Mouse (Mus musculus) cerebellum, adult 2 months (tissue): ENCODE measurements around the gene Arap2. TPM values are rescaled to one million over a fixed set of nuclear protein-coding genes. Genes with fewer than 3 reads are reported as not detected.
"Not testable (repeated sequence)": the region's sequence is repeated elsewhere in the genome, so short reads cannot be mapped to it uniquely, and the experiment has no call there.

Source experiments
- DNase-seq, 2 experiments: peaks; one replicate each; pipeline ENCODE4 v3.0.0; 2021
- H3K27ac ChIP-seq: fragments of 200-500 bp; 2 replicates; pipeline ENCODE4 v1.5.1; 2012; ENCODE audit warnings: low read length, control low read depth, inconsistent platforms; ENCODE audit not compliant: insufficient read depth
- H3K27me3 ChIP-seq: fragments of 200-500 bp; 2 replicates; pipeline ENCODE4 v1.6.1; 2012; ENCODE audit warnings: inconsistent platforms, mild to moderate bottlenecking, low read length, moderate library complexity; ENCODE audit not compliant: control insufficient read depth, insufficient read depth
- H3K4me1 ChIP-seq: fragments of 200-500 bp; 2 replicates; pipeline ENCODE4 v1.6.1; 2011; ENCODE audit warnings: low read length; ENCODE audit not compliant: control insufficient read depth, insufficient read depth
- H3K4me3 ChIP-seq: fragments of 200-500 bp; replicated peaks from 2 replicates; pipeline ENCODE3; 2011; ENCODE audit warnings: mild to moderate bottlenecking, low read depth, low read length, control low read depth; ENCODE audit not compliant: insufficient read depth
- CTCF ChIP-seq: fragments of 200-500 bp; IDR thresholded peaks from 2 replicates; pipeline ENCODE4 v1.5.1; 2011; ENCODE audit warnings: low read depth, mild to moderate bottlenecking, control low read depth, low read length, moderate library complexity, borderline replicate concordance; ENCODE audit not compliant: insufficient read depth
- POLR2A ChIP-seq: fragments of 200-500 bp; IDR thresholded peaks from 2 replicates; pipeline ENCODE4 v1.6.1; 2011; ENCODE audit warnings: low read length, control low read depth, borderline replicate concordance; ENCODE audit not compliant: insufficient read depth
- WGBS: fragments of 180-500 bp; shearing (Covaris S2); methylation state at CpG from one replicate; pipeline ENCODE4 v1.1.7; 2018; 5-methylcytosine and 5-hydroxymethylcytosine counted together
- polyA plus RNA-seq: library from polyadenylated mRNA; depleted of rRNA; stranded (reverse); fragments of >200 nt; gene quantifications from 2 replicates; pipeline ENCODE4 v1.2.3, GENCODE M21; 2012

Arap2 gene
- polyA plus RNA-seq, 1 experiment: 29.1 TPM

DNA sequence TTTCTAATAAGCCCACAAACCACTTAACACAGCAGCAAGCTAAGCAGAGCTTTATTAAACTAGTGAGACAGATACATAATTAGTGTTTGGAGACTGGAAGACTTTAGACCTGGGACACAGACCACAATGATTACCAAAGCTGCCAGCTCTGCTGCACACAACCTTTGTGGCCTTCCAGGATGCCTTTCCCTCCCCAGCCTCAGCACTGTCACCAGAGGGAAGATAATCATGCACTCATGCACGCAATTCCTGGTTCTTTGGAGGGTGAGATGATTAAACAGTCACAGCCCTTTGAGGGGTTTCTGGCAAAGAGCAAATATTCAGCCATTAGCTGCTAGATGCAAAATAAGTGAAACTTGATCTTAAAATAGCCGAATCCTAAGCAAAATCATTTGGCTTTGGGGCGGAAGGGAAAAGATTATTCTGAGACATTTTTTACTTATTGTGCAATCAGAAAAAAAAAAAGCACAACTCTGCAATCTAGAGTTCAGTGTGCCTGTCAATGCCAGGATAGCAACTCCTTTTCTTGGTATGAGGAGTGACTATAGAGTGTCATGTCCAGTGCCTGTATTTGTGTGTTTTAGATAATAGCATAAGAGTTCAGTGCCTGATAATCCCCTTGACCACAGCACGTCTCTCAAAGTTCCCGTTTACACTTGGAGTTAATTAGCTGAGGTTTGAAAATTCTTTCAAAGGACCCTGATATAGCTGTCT, 5.0 kb downstream of the Arap2 start:
- TF ChIP-seq POLR2A: no peak
- TF ChIP-seq CTCF: no peak
- no peak overlapping the region for H3K27ac ChIP-seq
- DNase-seq: no peak
- H3K4me3 ChIP-seq: no peak overlapping the region
- 69% methylated on average over 5 of the region's 5 CpGs for WGBS
- no peaks in the 10 kb centered on the region for H3K4me1 ChIP-seq
- H3K27me3 ChIP-seq: no peaks in the 10 kb centered on the region

DNA sequence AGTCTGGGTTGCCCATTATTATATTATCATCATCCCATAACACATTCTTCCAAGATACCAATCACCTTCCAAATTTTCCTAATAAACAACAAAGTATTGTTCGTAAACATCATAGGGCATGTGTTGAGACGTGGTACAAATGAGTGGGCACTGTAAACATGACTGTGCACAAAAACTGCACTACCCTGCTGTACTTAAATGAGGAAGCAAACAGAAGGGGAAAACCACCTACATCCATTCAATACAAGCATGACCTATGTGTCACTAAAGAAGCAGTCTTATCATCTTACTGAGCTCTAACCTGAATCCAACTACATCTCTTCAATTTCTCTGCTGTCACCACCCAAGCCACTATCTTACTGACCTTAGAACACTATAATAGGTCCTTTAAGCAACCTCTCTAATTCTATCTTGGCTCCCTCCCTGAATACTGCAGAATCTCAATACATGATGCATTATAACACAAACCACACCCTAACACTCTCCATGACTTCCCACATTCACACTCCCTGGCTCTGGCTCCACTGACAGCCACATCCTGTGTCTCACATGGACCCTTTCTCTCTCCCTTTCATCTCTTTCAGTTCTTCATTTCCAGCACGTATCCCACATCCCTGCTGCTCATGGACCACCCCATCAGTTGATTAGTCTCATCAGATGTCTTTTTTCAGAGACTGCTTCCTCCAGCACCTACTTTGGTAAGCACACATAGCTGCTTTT, 10.0 kb downstream of the Arap2 start:
- TF ChIP-seq POLR2A (no peak), CTCF (no peak)
- Histone ChIP-seq H3K27me3 (no peaks in the 10 kb centered on the region), H3K27ac (no peak overlapping the region), H3K4me1 (no peaks in the 10 kb centered on the region), H3K4me3 (no peak overlapping the region)
- 85% methylated on average over 3 of the region's 3 CpGs for WGBS
- no peak for DNase-seq

DNA sequence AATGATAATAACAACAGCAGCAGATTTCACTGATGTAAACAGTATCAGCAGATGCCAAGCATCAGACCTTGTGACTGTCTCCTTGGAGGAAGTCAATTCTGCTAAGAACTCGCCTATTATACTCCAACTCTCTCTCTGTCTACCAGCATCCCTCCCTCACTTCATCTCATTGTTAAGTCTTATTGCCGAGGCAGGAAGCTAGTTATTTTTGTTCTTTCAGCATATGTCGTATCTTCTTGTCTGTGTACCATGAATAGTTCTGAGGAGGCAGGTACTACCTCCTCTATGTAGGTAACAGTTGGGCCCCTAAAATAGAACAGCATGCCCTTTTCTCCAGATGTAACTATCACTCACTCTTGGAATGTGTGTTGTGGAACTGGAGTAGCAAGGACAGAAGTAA, 13.0 kb downstream of the Arap2 start:
- WGBS: 79% methylated on average over 3 of the region's 3 CpGs
- no peak for DNase-seq
- Histone ChIP-seq H3K27ac (no peak overlapping the region), H3K27me3 (no peaks in the 10 kb centered on the region), H3K4me3 (no peak overlapping the region), H3K4me1 (no peaks in the 10 kb centered on the region)
- no peak for TF ChIP-seq POLR2A
- no peak for TF ChIP-seq CTCF

DNA sequence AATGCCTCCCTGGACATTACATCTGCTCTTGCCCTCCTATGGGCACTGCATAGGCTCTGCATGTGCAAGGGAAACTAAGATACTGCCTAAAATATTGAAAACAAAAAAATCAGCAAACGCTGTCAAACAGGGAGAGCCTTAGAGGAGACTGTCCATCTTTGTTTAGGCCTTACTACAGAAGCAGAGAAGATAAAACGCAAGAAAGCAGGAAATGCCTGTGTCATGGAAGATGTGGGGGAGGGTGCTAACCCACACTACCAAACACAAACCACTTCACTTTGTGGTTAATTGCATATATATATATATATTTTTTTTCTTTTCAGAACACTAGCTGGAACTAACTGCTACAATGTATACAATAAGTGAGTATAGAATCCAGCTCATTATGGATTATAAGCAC, 14.3 kb downstream of the Arap2 start:
- no peak for DNase-seq
- 52% methylated on average over 2 of the region's 2 CpGs for WGBS
- Histone ChIP-seq H3K4me3 (no peak overlapping the region), H3K4me1 (no peaks in the 10 kb centered on the region), H3K27me3 (no peaks in the 10 kb centered on the region), H3K27ac (no peak overlapping the region)
- TF ChIP-seq POLR2A (no peak), CTCF (no peak)

DNA sequence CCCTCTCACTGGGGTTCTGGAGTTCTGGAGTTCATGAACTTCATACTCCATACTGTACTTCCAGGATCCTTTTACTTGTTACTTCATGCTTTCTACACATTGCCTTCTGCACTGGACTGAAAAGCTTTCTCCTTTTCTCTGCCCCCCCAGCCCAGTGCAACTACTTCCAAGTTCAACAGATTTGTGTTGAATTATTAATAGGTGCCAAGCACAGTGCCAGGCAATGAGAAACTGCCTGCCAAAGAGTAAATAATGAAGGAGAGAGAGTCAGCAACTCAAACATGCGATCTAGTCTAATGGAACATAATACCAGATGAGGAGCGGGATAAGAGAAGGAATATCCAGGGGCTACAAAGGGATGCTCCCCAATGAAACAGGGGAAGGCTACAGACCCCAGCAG, 17.8 kb downstream of the Arap2 start:
- H3K27ac ChIP-seq: no peak overlapping the region; the same call in 1 of the 2 replicates
- no peaks in the 10 kb centered on the region for H3K4me1 ChIP-seq
- no peak for DNase-seq
- H3K27me3 ChIP-seq: no peaks in the 10 kb centered on the region
- 56% methylated on average over 2 of the region's 2 CpGs for WGBS
- no peak for TF ChIP-seq CTCF
- TF ChIP-seq POLR2A: no peak
- no peak overlapping the region for H3K4me3 ChIP-seq

DNA sequence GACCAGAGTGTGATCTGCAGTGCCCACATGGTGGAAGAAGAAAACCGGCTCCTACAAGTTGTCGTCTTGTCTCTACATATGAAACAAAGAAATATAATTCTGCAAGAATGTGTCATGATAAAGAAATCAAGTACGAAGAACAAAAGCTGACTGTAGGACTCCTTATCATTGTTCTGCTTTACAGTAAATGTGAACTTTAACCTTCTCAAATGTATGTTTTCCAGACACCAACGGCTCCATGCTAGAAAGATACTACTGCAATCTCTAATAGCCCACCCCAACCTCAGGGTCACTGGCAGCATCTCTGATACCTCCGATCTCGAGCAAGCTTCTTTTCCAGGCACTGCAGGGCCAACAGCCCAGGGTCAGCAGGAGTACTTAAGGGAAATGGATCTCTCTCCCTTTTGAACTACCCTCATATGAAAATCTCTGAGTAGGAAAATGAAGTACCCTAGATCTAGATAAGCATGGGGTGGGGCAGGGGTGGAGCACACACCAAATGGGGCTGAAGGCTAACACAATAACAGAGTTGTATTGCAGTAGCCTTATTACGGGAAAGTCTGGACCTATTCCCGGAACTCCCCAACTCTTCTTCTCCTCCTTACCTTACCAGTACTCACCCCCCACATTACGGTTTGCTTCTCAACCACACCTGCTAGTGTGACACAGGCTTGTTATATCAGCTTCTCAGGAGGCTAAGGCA, 22.6 kb downstream of the Arap2 start:
- Histone ChIP-seq H3K27ac (no peak overlapping the region), H3K27me3 (no peaks in the 10 kb centered on the region), H3K4me1 (no peaks in the 10 kb centered on the region; the same call in 1 of the 2 replicates), H3K4me3 (no peak overlapping the region)
- WGBS: 84% methylated on average over 9 of the region's 9 CpGs
- no peak for DNase-seq
- TF ChIP-seq CTCF (no peak), POLR2A (no peak)

DNA sequence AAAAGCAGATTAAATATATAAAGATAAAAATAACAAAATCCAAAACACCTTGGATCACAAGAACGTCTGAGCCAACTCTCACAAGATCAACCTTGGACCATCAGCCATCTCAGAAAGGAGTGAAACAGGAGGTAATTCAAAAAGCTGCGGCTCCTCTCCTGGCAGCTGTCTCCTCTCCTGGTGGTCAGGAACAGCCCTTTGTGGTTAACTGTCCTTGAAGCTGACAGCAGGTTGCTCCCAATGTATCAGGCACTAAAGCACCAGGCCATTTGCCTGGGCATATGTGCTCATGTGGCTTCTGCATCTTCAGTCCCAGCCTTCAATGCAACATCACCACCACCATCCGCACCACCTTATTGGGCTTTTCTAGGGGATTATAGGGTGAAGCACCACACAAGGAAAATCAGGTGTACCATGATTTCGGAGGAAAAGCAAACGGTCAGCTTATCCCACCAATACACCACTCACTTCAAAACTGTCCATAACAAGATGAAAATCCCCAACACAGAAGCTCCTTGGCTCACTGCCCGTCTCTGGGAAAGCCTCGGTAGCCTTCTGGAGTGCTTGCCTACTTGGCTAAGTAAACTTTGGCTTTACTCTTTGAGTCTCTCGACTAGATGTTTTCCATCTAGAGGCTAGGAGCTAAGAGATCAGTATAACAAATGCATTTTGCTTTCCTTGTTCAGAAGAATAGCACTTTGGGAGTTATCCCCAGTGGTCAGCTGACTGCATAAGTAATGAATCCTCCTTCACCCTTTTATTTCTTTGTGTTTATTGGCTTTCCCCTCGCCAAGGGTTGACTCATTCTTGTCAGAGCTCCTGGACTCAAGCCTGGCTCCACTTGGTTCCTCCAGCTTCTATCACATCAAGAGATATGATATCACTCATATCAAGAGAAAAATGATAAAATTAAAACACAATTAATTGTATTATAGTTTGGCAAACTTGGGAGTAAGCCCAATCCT, 26.2 kb downstream of the Arap2 start:
- Histone ChIP-seq H3K4me3 (no peak overlapping the region), H3K27me3 (no peaks in the 10 kb centered on the region), H3K4me1 (no peaks in the 10 kb centered on the region; the same call in 1 of the 2 replicates), H3K27ac (no peak overlapping the region)
- no peak for TF ChIP-seq POLR2A
- DNase-seq: peak; percentile 17 to 45
- WGBS: 26% methylated on average over 9 of the region's 9 CpGs

DNA sequence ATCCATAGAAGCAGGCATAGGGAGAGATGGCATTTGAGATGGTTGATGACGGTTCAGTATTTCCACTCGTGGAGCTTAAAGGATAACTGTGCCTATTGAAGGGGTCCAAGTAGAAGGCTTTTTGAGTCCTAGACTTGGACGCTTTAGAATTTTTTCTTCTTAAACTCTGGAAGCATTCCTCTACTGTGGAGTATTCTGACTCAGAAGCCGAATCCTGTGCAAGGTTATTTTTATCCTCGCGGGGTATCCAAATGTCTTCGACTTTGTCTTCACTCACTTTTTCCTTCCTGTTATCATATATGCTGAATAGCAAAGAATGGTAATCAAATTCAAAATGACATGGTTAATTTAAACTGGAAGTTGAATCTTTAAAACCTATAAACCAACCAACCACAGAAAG, 35.4 kb downstream of the Arap2 start:
- 95% methylated on average over 7 of the region's 7 CpGs for WGBS
- H3K4me3 ChIP-seq, DNase-seq, H3K27me3 ChIP-seq, H3K4me1 ChIP-seq, H3K27ac ChIP-seq: not testable (repeated sequence)
